Mouse (Mus musculus): ENCODE data around the gene H2afy2. TPM values are rescaled to one million over a fixed set of nuclear protein-coding genes. Genes with fewer than 3 reads are reported as not detected.

Gene H2afy2
- polyA plus RNA-seq, 1 experiment from 2014 or later, result 44.2 TPM

- no peak overlapping the region for H3K4me3 ChIP-seq (ENCODE audit: low read length)
- H3K36me3 ChIP-seq (ENCODE audit: control insufficient read depth, insufficient read depth), result peaks cover 3% of the 10 kb centered on the region; the same call in 1 of the 2 replicates
- H3K9me3 ChIP-seq (replicated peaks; ENCODE audit: control insufficient read depth, low read length), result no peaks in the 10 kb centered on the region
- WGBS, result 62% methylated on average over 6 of the region's 6 CpGs
- H3K27me3 ChIP-seq (ENCODE audit: control insufficient read depth, insufficient read depth, low read length), result no peaks in the 10 kb centered on the region
- no peak overlapping the region for H3K9ac ChIP-seq (ENCODE audit: low read length)
- ATAC-seq (replicated peaks; ENCODE audit: extremely low read depth, insufficient read depth, low FRiP score), result no peak
- no peak overlapping the region for H3K27ac ChIP-seq (ENCODE audit: low read length)
- peaks cover 3% of the 10 kb centered on the region for H3K4me1 ChIP-seq (ENCODE audit: control insufficient read depth, insufficient read depth, low read length)
- no peak overlapping the region for H3K4me2 ChIP-seq (ENCODE audit: low read depth, low read length)
These were observed 77.3 kb downstream of the H2afy2 start for GRCm38 (mm10) chr10:61706412-61707375.

GRCm38 (mm10) chr10:61704663-61705062 is 79.3 kb downstream of the H2afy2 start:
- Histone ChIP-seq H3K9ac (ENCODE audit: low read length) (no peak overlapping the region), H3K4me2 (ENCODE audit: low read depth, low read length) (no peak overlapping the region), H3K36me3 (ENCODE audit: control insufficient read depth, insufficient read depth) (peaks cover 10% of the 10 kb centered on the region; the same call in 1 of the 2 replicates), H3K27me3 (ENCODE audit: control insufficient read depth, insufficient read depth, low read length) (no peaks in the 10 kb centered on the region), H3K9me3 (replicated peaks; ENCODE audit: control insufficient read depth, low read length) (no peaks in the 10 kb centered on the region), H3K27ac (ENCODE audit: low read length) (no peak overlapping the region), H3K4me1 (ENCODE audit: control insufficient read depth, insufficient read depth, low read length) (peaks cover 3% of the 10 kb centered on the region), H3K4me3 (ENCODE audit: low read length) (no peak overlapping the region)
- 74% methylated on average over 4 of the region's 4 CpGs for WGBS
- ATAC-seq (replicated peaks; ENCODE audit: extremely low read depth, insufficient read depth, low FRiP score), result no peak

- Histone ChIP-seq H3K36me3 (ENCODE audit: control insufficient read depth, insufficient read depth) (peaks cover 14% of the 10 kb centered on the region), H3K9ac (ENCODE audit: low read length) (peak overlapping the region; percentile 88; the same call in 1 of the 2 replicates), H3K27ac (ENCODE audit: low read length) (no peak overlapping the region), H3K4me3 (ENCODE audit: low read length) (peak overlapping the region; percentile 95), H3K9me3 (replicated peaks; ENCODE audit: control insufficient read depth, low read length) (no peaks in the 10 kb centered on the region), H3K4me2 (ENCODE audit: low read depth, low read length) (peak overlapping the region; percentile 100), H3K27me3 (ENCODE audit: control insufficient read depth, insufficient read depth, low read length) (no peaks in the 10 kb centered on the region), H3K4me1 (ENCODE audit: control insufficient read depth, insufficient read depth, low read length) (peaks cover 10% of the 10 kb centered on the region)
- WGBS, result 81% methylated on average over 2 of the region's 2 CpGs
- ATAC-seq (replicated peaks; ENCODE audit: extremely low read depth, insufficient read depth, low FRiP score), result no peak
These were observed 86.9 kb downstream of the H2afy2 start for GRCm38 (mm10) chr10:61697028-61697427.

- H3K9ac ChIP-seq (ENCODE audit: low read length), result peak overlapping the region; percentile 88
- no peak overlapping the region for H3K27ac ChIP-seq (ENCODE audit: low read length)
- ATAC-seq (replicated peaks; ENCODE audit: extremely low read depth, insufficient read depth, low FRiP score), result no peak
- H3K27me3 ChIP-seq (ENCODE audit: control insufficient read depth, insufficient read depth, low read length), result no peaks in the 10 kb centered on the region
- no peaks in the 10 kb centered on the region for H3K9me3 ChIP-seq (replicated peaks; ENCODE audit: control insufficient read depth, low read length)
- 7% methylated on average over 19 of the region's 19 CpGs for WGBS
- peaks cover 18% of the 10 kb centered on the region for H3K36me3 ChIP-seq (ENCODE audit: control insufficient read depth, insufficient read depth)
- peak overlapping the region; percentile 100 for H3K4me2 ChIP-seq (ENCODE audit: low read depth, low read length)
- peaks cover 10% of the 10 kb centered on the region for H3K4me1 ChIP-seq (ENCODE audit: control insufficient read depth, insufficient read depth, low read length)
- H3K4me3 ChIP-seq (ENCODE audit: low read length), result peak overlapping the region; percentile 95
These were observed 87.5 kb downstream of the H2afy2 start for GRCm38 (mm10) chr10:61696560-61696823.

GRCm38 (mm10) chr10:61695703-61696559 is 88.0 kb downstream of the H2afy2 start:
- Histone ChIP-seq H3K9ac (ENCODE audit: low read length) (peak overlapping the region; percentile 88), H3K9me3 (replicated peaks; ENCODE audit: control insufficient read depth, low read length) (no peaks in the 10 kb centered on the region), H3K27me3 (ENCODE audit: control insufficient read depth, insufficient read depth, low read length) (no peaks in the 10 kb centered on the region), H3K27ac (ENCODE audit: low read length) (0 out of 2 replicates have a peak overlapping the region, but pooled peaks have one; percentile 31), H3K4me2 (ENCODE audit: low read depth, low read length) (peak overlapping the region; percentile 100), H3K4me1 (ENCODE audit: control insufficient read depth, insufficient read depth, low read length) (peaks cover 10% of the 10 kb centered on the region), H3K4me3 (ENCODE audit: low read length) (peak overlapping the region; percentile 95), H3K36me3 (ENCODE audit: control insufficient read depth, insufficient read depth) (peaks cover 20% of the 10 kb centered on the region)
- WGBS, result under 1% methylated on average over 103 of the region's 111 CpGs
- ATAC-seq (replicated peaks; ENCODE audit: extremely low read depth, insufficient read depth, low FRiP score), result no peak; the same call in none of the 2 replicates

GRCm38 (mm10) chr10:61694870-61695670 is 88.9 kb downstream of the H2afy2 start, which contains the start of gene Tysnd1:
TSS of gene Tysnd1 (plus strand) at chr10:61695514.
- peak within 1 kb of the TSS; percentile 41; the same call in 1 of the 2 replicates for H3K27ac ChIP-seq (ENCODE audit: low read length)
- ATAC-seq (replicated peaks; ENCODE audit: extremely low read depth, insufficient read depth, low FRiP score), result peak; percentile 94
- peaks cover 10% of the 10 kb centered on the region for H3K4me1 ChIP-seq (ENCODE audit: control insufficient read depth, insufficient read depth, low read length)
- H3K4me3 ChIP-seq (ENCODE audit: low read length), result peak within 1 kb of the TSS; percentile 95
- H3K4me2 ChIP-seq (ENCODE audit: low read depth, low read length), result peak within 1 kb of the TSS; percentile 100
- no peaks in the 10 kb centered on the region for H3K9me3 ChIP-seq (replicated peaks; ENCODE audit: control insufficient read depth, low read length)
- H3K27me3 ChIP-seq (ENCODE audit: control insufficient read depth, insufficient read depth, low read length), result no peaks in the 10 kb centered on the region
- H3K36me3 ChIP-seq (ENCODE audit: control insufficient read depth, insufficient read depth), result peaks cover 26% of the 10 kb centered on the region
- H3K9ac ChIP-seq (ENCODE audit: low read length), result peak within 1 kb of the TSS; percentile 88
- WGBS, result under 1% methylated on average over 42 of the region's 42 CpGs

- no peak overlapping the region for H3K4me2 ChIP-seq (ENCODE audit: low read depth, low read length)
- no peak overlapping the region for H3K4me3 ChIP-seq (ENCODE audit: low read length)
- peaks cover 10% of the 10 kb centered on the region for H3K4me1 ChIP-seq (ENCODE audit: control insufficient read depth, insufficient read depth, low read length)
- WGBS, result 81% methylated on average over 4 of the region's 4 CpGs
- H3K9me3 ChIP-seq (replicated peaks; ENCODE audit: control insufficient read depth, low read length), result no peaks in the 10 kb centered on the region
- no peak overlapping the region for H3K27ac ChIP-seq (ENCODE audit: low read length)
- H3K27me3 ChIP-seq (ENCODE audit: control insufficient read depth, insufficient read depth, low read length), result no peaks in the 10 kb centered on the region
- H3K36me3 ChIP-seq (ENCODE audit: control insufficient read depth, insufficient read depth), result peaks cover 41% of the 10 kb centered on the region
- no peak overlapping the region for H3K9ac ChIP-seq (ENCODE audit: low read length)
- ATAC-seq (replicated peaks; ENCODE audit: extremely low read depth, insufficient read depth, low FRiP score), result no peak
These were observed 90.4 kb downstream of the H2afy2 start for GRCm38 (mm10) chr10:61693563-61693962.

- peaks cover 73% of the 10 kb centered on the region for H3K36me3 ChIP-seq (ENCODE audit: control insufficient read depth, insufficient read depth)
- 67% methylated on average over 8 of the region's 8 CpGs for WGBS
- H3K27ac ChIP-seq (ENCODE audit: low read length), result no peak overlapping the region
- no peaks in the 10 kb centered on the region for H3K27me3 ChIP-seq (ENCODE audit: control insufficient read depth, insufficient read depth, low read length)
- no peak overlapping the region for H3K4me2 ChIP-seq (ENCODE audit: low read depth, low read length)
- no peaks in the 10 kb centered on the region for H3K4me1 ChIP-seq (ENCODE audit: control insufficient read depth, insufficient read depth, low read length)
- no peak for ATAC-seq (replicated peaks; ENCODE audit: extremely low read depth, insufficient read depth, low FRiP score)
- no peak overlapping the region for H3K4me3 ChIP-seq (ENCODE audit: low read length)
- no peaks in the 10 kb centered on the region for H3K9me3 ChIP-seq (replicated peaks; ENCODE audit: control insufficient read depth, low read length)
- no peak overlapping the region for H3K9ac ChIP-seq (ENCODE audit: low read length)
These were observed 94.5 kb downstream of the H2afy2 start for GRCm38 (mm10) chr10:61689405-61689804.
